Mouse (Mus musculus) erythroid progenitor cell, adult 5-6 weeks (primary cell): ENCODE data around the gene Olfr90. TPM values are rescaled to one million over a fixed set of nuclear protein-coding genes. Genes with fewer than 3 reads are reported as not detected.

Experiments used
- total RNA-seq, 2 experiments: library from RNA; stranded (forward) in 1 of 2; stranded (reverse) in 1 of 2; fragments of 150-400 nt in 1 of 2; fragments of 186-747, 209-891 nt in 1 of 2; gene quantifications; 2 replicates each; pipeline versions ENCODE4 v1.2.3 to v1.2.4; 2015 to 2017; ENCODE audit warnings: low replicate concordance in 2 of 2

Olfr90 gene
- total RNA-seq, 2 experiments from 2014 or later, result not detected

Other genes starting within 250 kb of the Olfr90 start
- gene Trim15, start 221.3 kb downstream of the Olfr90 start, total RNA-seq (2015; ENCODE audit: low replicate concordance), result 2.2 TPM in 1 of 2 replicates, not detected in the other
- 0.51 and 1.4 TPM in 2 replicates for gene Trim15, start 221.3 kb downstream of the Olfr90 start, total RNA-seq (2017; ENCODE audit: low replicate concordance)
- 270 and 287 TPM in 2 replicates for gene Trim10, start 218.9 kb downstream of the Olfr90 start, total RNA-seq (2015; ENCODE audit: low replicate concordance)
- gene Trim10, start 218.9 kb downstream of the Olfr90 start, total RNA-seq (2017; ENCODE audit: low replicate concordance), result 428 and 543 TPM in 2 replicates
- gene Trim40, start 198.4 kb downstream of the Olfr90 start, total RNA-seq (2015; ENCODE audit: low replicate concordance), result not detected in 2 replicates
- gene Trim40, start 198.4 kb downstream of the Olfr90 start, total RNA-seq (2017; ENCODE audit: low replicate concordance), result 1.8 TPM in 1 of 2 replicates, not detected in the other
- gene Trim31, start 190.4 kb downstream of the Olfr90 start, total RNA-seq (2015; ENCODE audit: low replicate concordance), result not detected in 2 replicates
- gene Trim31, start 190.4 kb downstream of the Olfr90 start, total RNA-seq (2017; ENCODE audit: low replicate concordance), result not detected in 2 replicates
- not detected in 2 replicates for gene Rnf39, start 145.6 kb downstream of the Olfr90 start, total RNA-seq (2015; ENCODE audit: low replicate concordance)
- not detected in 2 replicates for gene Rnf39, start 145.6 kb downstream of the Olfr90 start, total RNA-seq (2017; ENCODE audit: low replicate concordance)
- gene Ppp1r11, start 136.8 kb downstream of the Olfr90 start, total RNA-seq (2015; ENCODE audit: low replicate concordance), result 8.6 and 24.3 TPM in 2 replicates
- 2.2 and 10.8 TPM in 2 replicates for gene Ppp1r11, start 136.8 kb downstream of the Olfr90 start, total RNA-seq (2017; ENCODE audit: low replicate concordance)
- 6.7 and 32.4 TPM in 2 replicates for gene Znrd1, start 129.9 kb downstream of the Olfr90 start, total RNA-seq (2015; ENCODE audit: low replicate concordance)
- gene Znrd1, start 129.9 kb downstream of the Olfr90 start, total RNA-seq (2017; ENCODE audit: low replicate concordance), result 4.4 TPM in 1 of 2 replicates, not detected in the other
- 9.6 TPM in 1 of 2 replicates, not detected in the other for gene Znrd1as, start 129.9 kb downstream of the Olfr90 start, total RNA-seq (2015; ENCODE audit: low replicate concordance)
- 9.8 TPM in 1 of 2 replicates, not detected in the other for gene Znrd1as, start 129.9 kb downstream of the Olfr90 start, total RNA-seq (2017; ENCODE audit: low replicate concordance)
- not detected in 2 replicates for gene 2410137M14Rik, start 107.3 kb downstream of the Olfr90 start, total RNA-seq (2015; ENCODE audit: low replicate concordance)
- not detected in 2 replicates for gene 2410137M14Rik, start 107.3 kb downstream of the Olfr90 start, total RNA-seq (2017; ENCODE audit: low replicate concordance)
- not detected in 2 replicates for gene H2-M5, start 99.0 kb downstream of the Olfr90 start, total RNA-seq (2015; ENCODE audit: low replicate concordance)
- gene H2-M5, start 99.0 kb downstream of the Olfr90 start, total RNA-seq (2017; ENCODE audit: low replicate concordance), result not detected in 2 replicates
- not detected in 2 replicates for gene Zfp57, start 87.3 kb downstream of the Olfr90 start, total RNA-seq (2015; ENCODE audit: low replicate concordance)
- not detected in 2 replicates for gene Zfp57, start 87.3 kb downstream of the Olfr90 start, total RNA-seq (2017; ENCODE audit: low replicate concordance)
- not detected in 2 replicates for gene Mog, start 65.1 kb downstream of the Olfr90 start, total RNA-seq (2015; ENCODE audit: low replicate concordance)
- gene Mog, start 65.1 kb downstream of the Olfr90 start, total RNA-seq (2017; ENCODE audit: low replicate concordance), result not detected in 2 replicates
- 3.8 and 11.5 TPM in 2 replicates for gene Gabbr1, start 42.5 kb downstream of the Olfr90 start, total RNA-seq (2015; ENCODE audit: low replicate concordance)
- 0.51 and 1.5 TPM in 2 replicates for gene Gabbr1, start 42.5 kb downstream of the Olfr90 start, total RNA-seq (2017; ENCODE audit: low replicate concordance)
- not detected in 2 replicates for gene Olfr91, start 9.8 kb upstream of the Olfr90 start, total RNA-seq (2015; ENCODE audit: low replicate concordance)
- not detected in 2 replicates for gene Olfr91, start 9.8 kb upstream of the Olfr90 start, total RNA-seq (2017; ENCODE audit: low replicate concordance)
- gene Olfr92, start 31.6 kb upstream of the Olfr90 start, total RNA-seq (2015; ENCODE audit: low replicate concordance), result not detected in 2 replicates
- gene Olfr92, start 31.6 kb upstream of the Olfr90 start, total RNA-seq (2017; ENCODE audit: low replicate concordance), result not detected in 2 replicates
- not detected in 2 replicates for gene Olfr93, start 73.0 kb upstream of the Olfr90 start, total RNA-seq (2015; ENCODE audit: low replicate concordance)
- not detected in 2 replicates for gene Olfr93, start 73.0 kb upstream of the Olfr90 start, total RNA-seq (2017; ENCODE audit: low replicate concordance)
- 4.0 TPM in 1 of 2 replicates, not detected in the other for gene Ubd, start 105.4 kb upstream of the Olfr90 start, total RNA-seq (2015; ENCODE audit: low replicate concordance)
- gene Ubd, start 105.4 kb upstream of the Olfr90 start, total RNA-seq (2017; ENCODE audit: low replicate concordance), result 4.5 and 8.9 TPM in 2 replicates
- not detected in 2 replicates for gene Olfr94, start 112.5 kb upstream of the Olfr90 start, total RNA-seq (2015; ENCODE audit: low replicate concordance)
- gene Olfr94, start 112.5 kb upstream of the Olfr90 start, total RNA-seq (2017; ENCODE audit: low replicate concordance), result not detected in 2 replicates
- gene Olfr95, start 124.6 kb upstream of the Olfr90 start, total RNA-seq (2015; ENCODE audit: low replicate concordance), result not detected in 2 replicates
- not detected in 2 replicates for gene Olfr95, start 124.6 kb upstream of the Olfr90 start, total RNA-seq (2017; ENCODE audit: low replicate concordance)
- gene Olfr96, start 131.6 kb upstream of the Olfr90 start, total RNA-seq (2015; ENCODE audit: low replicate concordance), result not detected in 2 replicates
- gene Olfr96, start 131.6 kb upstream of the Olfr90 start, total RNA-seq (2017; ENCODE audit: low replicate concordance), result not detected in 2 replicates
- not detected in 2 replicates for gene Olfr97, start 148.8 kb upstream of the Olfr90 start, total RNA-seq (2015; ENCODE audit: low replicate concordance)
- not detected in 2 replicates for gene Olfr97, start 148.8 kb upstream of the Olfr90 start, total RNA-seq (2017; ENCODE audit: low replicate concordance)
- not detected in 2 replicates for gene Olfr98, start 175.2 kb upstream of the Olfr90 start, total RNA-seq (2015; ENCODE audit: low replicate concordance)
- not detected in 2 replicates for gene Olfr98, start 175.2 kb upstream of the Olfr90 start, total RNA-seq (2017; ENCODE audit: low replicate concordance)
- 1.3 TPM in 1 of 2 replicates, not detected in the other for gene H2-M3, start 181.7 kb upstream of the Olfr90 start, total RNA-seq (2015; ENCODE audit: low replicate concordance)
- 5.3 and 6.8 TPM in 2 replicates for gene H2-M3, start 181.7 kb upstream of the Olfr90 start, total RNA-seq (2017; ENCODE audit: low replicate concordance)
- not detected in 2 replicates for gene Olfr99, start 195.0 kb upstream of the Olfr90 start, total RNA-seq (2015; ENCODE audit: low replicate concordance)
- not detected in 2 replicates for gene Olfr99, start 195.0 kb upstream of the Olfr90 start, total RNA-seq (2017; ENCODE audit: low replicate concordance)
- not detected in 2 replicates for gene Olfr101, start 215.8 kb upstream of the Olfr90 start, total RNA-seq (2015; ENCODE audit: low replicate concordance)
- gene Olfr101, start 215.8 kb upstream of the Olfr90 start, total RNA-seq (2017; ENCODE audit: low replicate concordance), result not detected in 2 replicates
- gene Olfr102, start 228.6 kb upstream of the Olfr90 start, total RNA-seq (2015; ENCODE audit: low replicate concordance), result not detected in 2 replicates
- gene Olfr102, start 228.6 kb upstream of the Olfr90 start, total RNA-seq (2017; ENCODE audit: low replicate concordance), result not detected in 2 replicates